ENCODE assay signal across 11 mouse cellular contexts in genomic region chr5:115651821-115652220, GRCm38 (mm10). TPM values are rescaled to one million over a fixed set of nuclear protein-coding genes. Genes with fewer than 3 reads are reported as not detected.
DNase-seq lines count a peak whose midpoint lies in the region; ATAC-seq and TF ChIP-seq lines count a peak whose summit lies in the region.
"Had no signal": no experiment of that assay in that cellular context is flagged by ENCODE, and none has a peak within 500 bp of the region (broad histone marks: within the 10 kb centered on the region; RNA-seq: fewer than 3 reads in every experiment).

No protein-coding gene starts in this region.

- no peak overlapping the region for H3K4me3 ChIP-seq in heart, postnatal 0 days (ENCODE audit: low read depth, low read length)
- no peak overlapping the region for H3K4me3 ChIP-seq in heart, adult 2 months
- H3K4me3 ChIP-seq in embryonic facial prominence, embryonic 14.5 days (ENCODE audit: low read depth, low read length): peak overlapping the region; percentile 46; the same call in 1 of the 2 replicates
- peak overlapping the region; percentile 42; the same call in 1 of the 2 replicates for H3K4me3 ChIP-seq in hindbrain, embryonic 13.5 days
- H3K4me3 ChIP-seq in midbrain, embryonic 13.5 days (replicated peaks): 0 out of 2 replicates have a peak overlapping the region, but pooled peaks have one; percentile 44

- no peaks in the 10 kb centered on the region for H3K9me3 ChIP-seq in heart, postnatal 0 days (replicated peaks; ENCODE audit: control insufficient read depth, low read length)
- no peaks in the 10 kb centered on the region for H3K9me3 ChIP-seq in embryonic facial prominence, embryonic 14.5 days (ENCODE audit: control insufficient read depth, low read length)
- H3K9me3 ChIP-seq in hindbrain, embryonic 13.5 days: no peaks in the 10 kb centered on the region
- no peaks in the 10 kb centered on the region for H3K9me3 ChIP-seq in midbrain, embryonic 13.5 days

- H3K4me2 ChIP-seq in heart, postnatal 0 days (ENCODE audit: low read depth, low read length): no peak overlapping the region
- peak overlapping the region; percentile 74 for H3K4me2 ChIP-seq in embryonic facial prominence, embryonic 14.5 days (ENCODE audit: low read depth, low read length)
- peak overlapping the region; percentile 68 for H3K4me2 ChIP-seq in hindbrain, embryonic 13.5 days
- peak overlapping the region; percentile 71 for H3K4me2 ChIP-seq in midbrain, embryonic 13.5 days (replicated peaks)

- H3K79me2 ChIP-seq in heart, adult 2 months (replicated peaks; ENCODE audit: control insufficient read depth, insufficient read depth, low read length): no peaks in the 10 kb centered on the region

- no peak for DNase-seq in heart, postnatal 0 days (ENCODE audit: low spot score)
- DNase-seq in heart, adult 2 months: no peak
- DNase-seq in embryonic facial prominence, embryonic 14.5 days (ENCODE audit: low spot score): no peak
- DNase-seq in urinary bladder, adult 2 months (ENCODE audit: low spot score): no peak
- DNase-seq: adrenal gland, adult 2 months; cerebellum, postnatal 10 days; gastrocnemius, postnatal 25 days had no signal

- no peak for ATAC-seq in heart, postnatal 0 days (ENCODE audit: insufficient read depth, low read depth)
- ATAC-seq in embryonic facial prominence, embryonic 14.5 days (ENCODE audit: low read depth): no peak
- ATAC-seq in hindbrain, embryonic 13.5 days (ENCODE audit: low FRiP score): no peak
- no peak for ATAC-seq in midbrain, embryonic 13.5 days
- ATAC-seq in megakaryocyte progenitor cell, adult 5-6 weeks (replicated peaks; ENCODE audit: poor library complexity): no peak
- no peak for ATAC-seq in megakaryocyte-erythroid progenitor cell, adult 5-6 weeks (replicated peaks; ENCODE audit: low FRiP score, low TSS enrichment, poor library complexity, severe bottlenecking)

- no peak for TF ChIP-seq EP300 in heart, postnatal 0 days (IDR thresholded peaks at IDR 0.05; ENCODE audit: low read depth)
- no peak for TF ChIP-seq EP300 in heart, adult 2 months (IDR thresholded peaks at IDR 0.05; ENCODE audit: insufficient read depth, low read depth, low read length)

- no peaks in the 10 kb centered on the region for H3K27me3 ChIP-seq in heart, postnatal 0 days (ENCODE audit: control insufficient read depth, insufficient read depth, low read length)
- no peaks in the 10 kb centered on the region for H3K27me3 ChIP-seq in heart, adult 2 months (ENCODE audit: control insufficient read depth, insufficient read depth, low read length)
- H3K27me3 ChIP-seq in embryonic facial prominence, embryonic 14.5 days (replicated peaks; ENCODE audit: control insufficient read depth, insufficient read depth, low read length): no peaks in the 10 kb centered on the region
- no peaks in the 10 kb centered on the region for H3K27me3 ChIP-seq in hindbrain, embryonic 13.5 days
- H3K27me3 ChIP-seq in midbrain, embryonic 13.5 days: no peaks in the 10 kb centered on the region

- H3K36me3 ChIP-seq in heart, postnatal 0 days (replicated peaks; ENCODE audit: control insufficient read depth, insufficient read depth, low read length): peaks cover 11% of the 10 kb centered on the region
- no peaks in the 10 kb centered on the region for H3K36me3 ChIP-seq in heart, adult 2 months (ENCODE audit: control insufficient read depth, insufficient read depth, low read length)
- peaks cover 14% of the 10 kb centered on the region for H3K36me3 ChIP-seq in embryonic facial prominence, embryonic 14.5 days (ENCODE audit: control insufficient read depth, insufficient read depth, low read length)
- H3K36me3 ChIP-seq in hindbrain, embryonic 13.5 days: peaks cover 56% of the 10 kb centered on the region
- H3K36me3 ChIP-seq in midbrain, embryonic 13.5 days: peaks cover 32% of the 10 kb centered on the region

- intact Hi-C loops in heart, adult 2 months (cut with DNase I): loop anchor here (2.0 to 10.0 kb wide), 3 partner anchors 19 to 373 kb away; partner anchors contain the start of genes Bicdl1 and Prkab1

- TF ChIP-seq POLR2A in heart, adult 2 months (IDR thresholded peaks at IDR 0.05; ENCODE audit: insufficient read depth, low read depth, low read length): no peak

- no peak for TF ChIP-seq CTCF in heart, postnatal 0 days (IDR thresholded peaks at IDR 0.05; ENCODE audit: low read depth)
- TF ChIP-seq CTCF in heart, adult 2 months (IDR thresholded peaks at IDR 0.05): no peak

- H3K9ac ChIP-seq in heart, postnatal 0 days (replicated peaks; ENCODE audit: low read depth, low read length): 0 out of 2 replicates have a peak overlapping the region, but pooled peaks have one; percentile 72
- no peak overlapping the region for H3K9ac ChIP-seq in heart, adult 2 months (ENCODE audit: low read depth, low read length)
- peak overlapping the region; percentile 65 for H3K9ac ChIP-seq in embryonic facial prominence, embryonic 14.5 days (ENCODE audit: low read depth, low read length)
- peak overlapping the region; percentile 74 for H3K9ac ChIP-seq in hindbrain, embryonic 13.5 days
- H3K9ac ChIP-seq in midbrain, embryonic 13.5 days (replicated peaks): peak overlapping the region; percentile 70

- peaks cover 8% of the 10 kb centered on the region for H3K4me1 ChIP-seq in heart, postnatal 0 days (ENCODE audit: control insufficient read depth, insufficient read depth)
- H3K4me1 ChIP-seq in heart, adult 2 months (ENCODE audit: control insufficient read depth, insufficient read depth, low read length): no peaks in the 10 kb centered on the region; the same call in 1 of the 2 replicates
- no peaks in the 10 kb centered on the region for H3K4me1 ChIP-seq in embryonic facial prominence, embryonic 14.5 days (ENCODE audit: control insufficient read depth, insufficient read depth, low read length)
- H3K4me1 ChIP-seq in hindbrain, embryonic 13.5 days (replicated peaks): peaks cover 33% of the 10 kb centered on the region
- peaks cover 22% of the 10 kb centered on the region for H3K4me1 ChIP-seq in midbrain, embryonic 13.5 days (replicated peaks)

- 82% methylated on average over 10 of the region's 10 CpGs for WGBS in heart, postnatal 0 days
- 88% methylated on average over 10 of the region's 10 CpGs for WGBS in heart, adult 2 months
- WGBS in embryonic facial prominence, embryonic 14.5 days: 93% methylated on average over 10 of the region's 10 CpGs
- WGBS in hindbrain, embryonic 13.5 days: 94% methylated on average over 10 of the region's 10 CpGs
- 89% methylated on average over 10 of the region's 10 CpGs for WGBS in midbrain, embryonic 13.5 days

- H3K27ac ChIP-seq in heart, postnatal 0 days (ENCODE audit: low read depth): no peak overlapping the region
- H3K27ac ChIP-seq in heart, adult 2 months: no peak overlapping the region
- no peak overlapping the region for H3K27ac ChIP-seq in embryonic facial prominence, embryonic 14.5 days (replicated peaks; ENCODE audit: low read depth, low read length)
- H3K27ac ChIP-seq in hindbrain, embryonic 13.5 days: 0 out of 2 replicates have a peak overlapping the region, but pooled peaks have one; percentile 87
- no peak overlapping the region for H3K27ac ChIP-seq in midbrain, embryonic 13.5 days

RNA-seq across cellular contexts. Expression of gene Rab35, which starts 20.1 kb away (rescaled TPM):
- total RNA-seq in heart, postnatal 0 days (2014; rRNA removed; ENCODE audit: low replicate concordance): 37.4 and 43.6 TPM in 2 replicates
- polyA plus RNA-seq in heart, postnatal 0 days (2015; fragmentation: Nextera tagmentation; extraction: Ambion mirVana): 13.4 and 14.1 TPM in 2 replicates
- 10 to 100 TPM; 41.2 to 48.6 TPM for total RNA-seq in heart, adult 2 months (2021)
- 40.1 and 44.9 TPM in 2 replicates for polyA plus RNA-seq in heart, adult 2 months (2012; rRNA removed)
- polyA plus RNA-seq in embryonic facial prominence, embryonic 14.5 days (2014; fragmentation: Nextera tagmentation; extraction: Ambion mirVana): 18.9 and 19.3 TPM in 2 replicates
- 17.1 and 17.8 TPM in 2 replicates for polyA plus RNA-seq in hindbrain, embryonic 13.5 days (2015; fragmentation: Nextera tagmentation; extraction: Ambion mirVana)
- 13.1 and 16.8 TPM in 2 replicates for polyA plus RNA-seq in midbrain, embryonic 13.5 days (2015; fragmentation: Nextera tagmentation; extraction: Ambion mirVana)
- 24.7 and 25.2 TPM in 2 replicates for total RNA-seq in megakaryocyte progenitor cell, adult 5-6 weeks (2015)
- 22.8 and 28.8 TPM in 2 replicates for total RNA-seq in megakaryocyte progenitor cell, adult 5-6 weeks (2017)
- 57.6 and 58.7 TPM in 2 replicates for polyA plus RNA-seq in urinary bladder, adult 2 months (2012; rRNA removed)
- 51.4 and 53.5 TPM in 2 replicates for total RNA-seq in megakaryocyte-erythroid progenitor cell, adult 5-6 weeks (2014; fragmentation: Nextera tagmentation)
- 34.2 and 36.4 TPM in 2 replicates for total RNA-seq in megakaryocyte-erythroid progenitor cell, adult 5-6 weeks (2017)

Comparison
In these comparisons a context has a peak if more than half of its experiments do, and no peak if none do; other contexts are left out.
1. H3K4me3 ChIP-seq: peak in embryonic facial prominence, embryonic 14.5 days (single experiment), hindbrain, embryonic 13.5 days (single experiment) and midbrain, embryonic 13.5 days (single experiment); none in heart, postnatal 0 days (single experiment) and heart, adult 2 months (single experiment).